Mouse (Mus musculus): ENCODE results near the gene Ints1. TPM values are rescaled to one million over a fixed set of nuclear protein-coding genes. Genes with fewer than 3 reads are reported as not detected.

Ints1 gene
- 37.2 and 37.6 TPM in 2 replicates for polyA plus RNA-seq (2014; fragmentation: Nextera tagmentation; extraction: Ambion mirVana)

DNA sequence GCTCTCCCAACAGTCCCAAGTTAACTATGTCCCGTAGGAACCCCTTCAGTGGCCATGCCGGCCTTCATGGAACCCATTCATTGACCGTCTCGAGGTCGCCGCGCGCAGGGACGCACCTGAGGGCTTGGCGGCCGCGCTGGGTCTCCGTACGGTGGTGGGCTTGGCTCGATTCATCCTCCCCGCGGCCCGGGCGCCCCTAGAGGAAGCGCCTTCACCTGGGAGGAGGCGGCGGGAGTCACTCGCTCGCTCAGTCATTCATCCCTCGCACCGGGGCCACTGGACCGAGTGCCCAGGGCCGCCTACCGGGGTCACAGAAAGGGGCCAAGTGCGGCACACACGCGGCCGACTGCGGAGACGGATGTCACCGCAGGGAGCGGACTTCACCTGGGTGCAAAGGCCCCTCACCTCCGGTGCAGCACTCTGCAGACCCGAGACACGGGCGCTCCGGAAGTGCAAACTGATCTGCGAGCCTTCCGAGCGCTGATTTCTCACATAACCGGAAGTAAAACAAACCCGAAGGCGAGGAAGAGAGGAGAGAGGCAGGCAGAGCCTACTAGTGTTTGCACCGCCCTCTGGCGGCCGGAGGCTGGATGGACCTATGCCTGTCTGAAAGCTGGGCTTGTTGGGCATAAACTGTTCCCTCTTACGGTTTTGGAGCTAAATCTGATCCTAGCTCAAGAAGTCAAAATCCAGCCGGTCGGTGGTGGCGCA lies at the start of gene Ints1:
Ints1 (minus strand) TSS at position 459 of the 711 bp plus-strand sequence.
- H3K27ac ChIP-seq, result no peak within 1 kb of the TSS
- ATAC-seq (ENCODE audit: low FRiP score) (peak; percentile 91), DNase-seq (ENCODE audit: low spot score) (peak; percentile 99)
- under 1% methylated on average over 54 of the region's 55 CpGs for WGBS
- H3K4me3 ChIP-seq (replicated peaks; ENCODE audit: low read length), result peak within 1 kb of the TSS; percentile 99
- H3K4me1 ChIP-seq (replicated peaks; ENCODE audit: control insufficient read depth, insufficient read depth, low read length), result peaks cover 7% of the 10 kb centered on the region
- H3K9ac ChIP-seq, result peak within 1 kb of the TSS; percentile 91
- H3K36me3 ChIP-seq (replicated peaks; ENCODE audit: control insufficient read depth, insufficient read depth), result peaks cover 33% of the 10 kb centered on the region
- H3K9me3 ChIP-seq (ENCODE audit: control insufficient read depth, low read length), result no peaks in the 10 kb centered on the region
- H3K27me3 ChIP-seq (ENCODE audit: control insufficient read depth, insufficient read depth, low read length), result no peaks in the 10 kb centered on the region
- peak within 1 kb of the TSS; percentile 70 for H3K4me2 ChIP-seq (replicated peaks)

DNA sequence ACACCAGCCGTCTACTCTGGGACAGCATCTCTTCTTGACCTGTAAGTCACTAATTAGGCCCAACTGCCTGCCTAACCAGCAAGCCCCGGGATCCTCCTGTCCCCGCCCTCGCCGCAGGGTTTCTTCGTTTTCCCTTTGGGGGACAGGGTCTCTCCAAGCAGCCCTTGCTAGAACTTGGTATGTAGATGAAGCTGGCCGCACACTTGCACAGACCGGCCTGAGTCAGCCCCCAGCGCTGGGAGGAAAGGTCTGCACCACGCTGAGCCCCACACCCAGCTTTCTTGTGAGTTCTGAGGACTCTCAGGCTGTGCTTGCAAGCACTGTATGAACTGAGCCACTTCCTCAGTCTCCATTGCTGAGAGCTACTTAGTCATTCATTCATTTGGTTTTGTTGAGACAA lies 49.1 kb upstream of the Ints1 start:
- ATAC-seq (ENCODE audit: low FRiP score), result no peak
- Histone ChIP-seq H3K4me2 (replicated peaks) (no peak overlapping the region), H3K27me3 (ENCODE audit: control insufficient read depth, insufficient read depth, low read length) (no peaks in the 10 kb centered on the region), H3K9me3 (ENCODE audit: control insufficient read depth, low read length) (no peaks in the 10 kb centered on the region), H3K36me3 (replicated peaks; ENCODE audit: control insufficient read depth, insufficient read depth) (peaks cover 27% of the 10 kb centered on the region), H3K27ac (no peak overlapping the region), H3K4me1 (replicated peaks; ENCODE audit: control insufficient read depth, insufficient read depth, low read length) (peaks cover 14% of the 10 kb centered on the region), H3K9ac (no peak overlapping the region), H3K4me3 (replicated peaks; ENCODE audit: low read length) (no peak overlapping the region)
- DNase-seq (ENCODE audit: low spot score), result no peak
- 91% methylated on average over 10 of the region's 10 CpGs for WGBS

DNA sequence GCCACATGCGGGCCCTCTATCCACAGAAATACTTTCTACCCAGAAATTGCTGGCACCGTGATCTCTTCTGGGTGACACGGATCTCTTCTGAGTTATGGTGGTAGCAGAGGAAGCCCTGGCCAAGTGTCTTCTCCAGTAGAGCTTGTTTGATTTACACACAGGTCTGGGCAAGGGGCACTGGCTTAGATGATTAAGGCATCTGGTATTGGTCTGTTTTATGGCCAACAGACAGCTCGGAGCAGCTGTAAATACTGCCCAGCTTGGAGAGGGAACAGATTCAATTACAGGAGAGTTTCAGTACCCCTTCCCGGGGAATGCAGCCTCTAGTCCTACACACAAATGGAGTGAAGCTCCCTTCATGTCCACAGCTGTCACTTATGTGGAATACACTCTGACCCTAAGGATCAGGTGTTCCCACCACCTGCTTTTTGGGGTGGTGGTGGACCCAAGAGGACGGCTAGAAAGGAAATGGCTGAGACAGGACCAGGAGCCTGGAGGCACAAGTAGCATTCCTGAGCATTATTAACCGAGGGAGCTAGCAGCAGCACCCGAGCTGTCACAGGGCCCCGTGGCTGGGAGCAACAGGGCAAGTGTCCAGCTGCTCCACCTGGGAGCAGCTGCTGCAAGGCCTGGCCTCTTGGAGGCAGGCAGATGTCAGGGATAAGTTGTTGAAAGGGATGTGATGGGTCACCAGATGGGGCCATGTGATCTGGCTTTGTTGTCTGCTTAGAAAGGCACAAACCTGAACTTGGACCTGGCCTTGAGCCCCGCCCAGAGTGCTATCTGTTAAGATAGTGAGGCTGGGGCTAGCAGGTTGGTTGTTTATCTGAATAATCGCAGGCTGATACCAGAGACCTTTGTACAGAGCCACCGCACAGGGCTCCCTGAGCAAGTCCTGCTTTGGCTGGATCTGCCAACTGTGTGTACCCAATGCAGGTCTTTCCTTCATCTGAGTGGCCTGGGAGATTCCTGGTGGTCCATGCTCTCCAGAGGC lies 46.3 kb upstream of the Ints1 start:
- Histone ChIP-seq H3K9ac (no peak overlapping the region), H3K9me3 (ENCODE audit: control insufficient read depth, low read length) (no peaks in the 10 kb centered on the region), H3K4me2 (replicated peaks) (no peak overlapping the region), H3K4me3 (replicated peaks; ENCODE audit: low read length) (no peak overlapping the region), H3K27me3 (ENCODE audit: control insufficient read depth, insufficient read depth, low read length) (no peaks in the 10 kb centered on the region), H3K27ac (no peak overlapping the region), H3K36me3 (replicated peaks; ENCODE audit: control insufficient read depth, insufficient read depth) (peaks cover 27% of the 10 kb centered on the region), H3K4me1 (replicated peaks; ENCODE audit: control insufficient read depth, insufficient read depth, low read length) (peaks cover 14% of the 10 kb centered on the region)
- ATAC-seq (ENCODE audit: low FRiP score) (no peak), DNase-seq (ENCODE audit: low spot score) (no peak)
- WGBS, result 78% methylated on average over 12 of the region's 12 CpGs

DNA sequence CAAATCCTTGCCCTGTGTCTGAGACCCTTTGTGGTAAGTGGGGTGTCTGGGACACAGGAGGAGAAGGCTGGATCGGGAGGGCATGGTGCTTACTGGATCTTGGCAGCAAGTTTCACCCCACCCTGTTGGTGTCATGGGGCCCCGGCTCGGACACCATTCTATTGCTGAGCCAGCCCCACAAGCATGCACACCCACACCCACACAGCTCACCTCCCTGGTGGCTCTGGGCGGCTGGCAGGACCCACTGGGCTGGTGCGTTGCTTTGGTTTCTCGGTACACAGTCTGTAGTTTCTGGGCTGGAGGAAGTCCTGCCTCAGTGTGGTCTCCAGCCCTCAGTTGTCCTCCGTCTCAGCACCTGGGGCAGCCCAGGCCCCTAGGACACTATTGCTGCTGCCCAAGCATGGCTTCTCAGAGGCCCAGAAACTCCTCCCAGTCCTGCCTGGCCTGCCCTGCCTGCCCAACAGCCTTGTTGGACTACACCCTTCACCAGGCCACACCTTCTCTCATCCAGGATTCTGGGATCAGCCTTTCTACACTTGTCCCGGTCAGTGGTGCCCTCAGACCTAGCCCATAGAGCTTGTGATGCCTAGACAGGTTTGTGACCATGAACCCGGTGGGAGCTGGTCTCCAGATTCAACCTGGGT lies 44.2 kb upstream of the Ints1 start, which contains the start of gene Tmem184a:
Tmem184a (minus strand) TSS at position 380 of the 644 bp plus-strand sequence.
- no peak for ATAC-seq (ENCODE audit: low FRiP score)
- Histone ChIP-seq H3K27me3 (ENCODE audit: control insufficient read depth, insufficient read depth, low read length) (no peaks in the 10 kb centered on the region; the same call in 1 of the 2 replicates), H3K9ac (no peak within 1 kb of the TSS), H3K4me1 (replicated peaks; ENCODE audit: control insufficient read depth, insufficient read depth, low read length) (peaks cover under 1% of the 10 kb centered on the region; the same call in 1 of the 2 replicates), H3K27ac (no peak within 1 kb of the TSS), H3K36me3 (replicated peaks; ENCODE audit: control insufficient read depth, insufficient read depth) (peaks cover 27% of the 10 kb centered on the region), H3K4me3 (replicated peaks; ENCODE audit: low read length) (no peak within 1 kb of the TSS), H3K9me3 (ENCODE audit: control insufficient read depth, low read length) (no peaks in the 10 kb centered on the region), H3K4me2 (replicated peaks) (no peak within 1 kb of the TSS)
- DNase-seq (ENCODE audit: low spot score), result no peak
- WGBS, result 93% methylated on average over 9 of the region's 9 CpGs

GRCm38 (mm10) chr5:139818801-139819200 lies 43.3 kb upstream of the Ints1 start:
- H3K4me1 ChIP-seq (replicated peaks; ENCODE audit: control insufficient read depth, insufficient read depth, low read length), result no peaks in the 10 kb centered on the region
- no peak overlapping the region for H3K4me2 ChIP-seq (replicated peaks)
- WGBS, result 57% methylated on average over 4 of the region's 4 CpGs
- no peak overlapping the region for H3K4me3 ChIP-seq (replicated peaks; ENCODE audit: low read length)
- no peak overlapping the region for H3K9ac ChIP-seq
- H3K36me3 ChIP-seq (replicated peaks; ENCODE audit: control insufficient read depth, insufficient read depth), result peaks cover 27% of the 10 kb centered on the region
- ATAC-seq (ENCODE audit: low FRiP score) (no peak), DNase-seq (ENCODE audit: low spot score) (peak; percentile 51)
- H3K9me3 ChIP-seq (ENCODE audit: control insufficient read depth, low read length), result no peaks in the 10 kb centered on the region
- H3K27me3 ChIP-seq (ENCODE audit: control insufficient read depth, insufficient read depth, low read length), result peaks cover 6% of the 10 kb centered on the region; the same call in 1 of the 2 replicates
- no peak overlapping the region for H3K27ac ChIP-seq

DNA sequence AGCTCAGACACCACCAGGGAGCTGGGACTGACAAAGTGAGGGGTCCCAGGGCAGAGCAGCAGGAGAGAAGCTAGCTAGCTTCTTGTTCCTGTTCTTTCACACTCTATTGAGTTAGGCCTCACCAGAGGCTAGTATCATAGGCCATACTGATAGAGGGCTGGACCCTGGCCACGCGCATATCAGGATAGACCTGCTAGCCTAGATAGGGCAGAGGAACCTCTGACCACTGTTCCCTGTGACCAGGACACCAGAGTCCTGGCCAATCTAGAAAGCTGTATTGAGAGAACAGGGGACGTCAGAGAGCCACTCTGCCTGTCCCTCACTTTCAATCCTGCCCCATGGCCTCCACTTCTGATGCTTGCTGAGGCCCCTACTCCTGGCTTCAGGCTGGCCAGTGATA lies 42.6 kb upstream of the Ints1 start:
- ATAC-seq (ENCODE audit: low FRiP score) (no peak), DNase-seq (ENCODE audit: low spot score) (no peak)
- Histone ChIP-seq H3K4me3 (replicated peaks; ENCODE audit: low read length) (no peak overlapping the region), H3K36me3 (replicated peaks; ENCODE audit: control insufficient read depth, insufficient read depth) (peaks cover 19% of the 10 kb centered on the region), H3K4me1 (replicated peaks; ENCODE audit: control insufficient read depth, insufficient read depth, low read length) (no peaks in the 10 kb centered on the region), H3K27me3 (ENCODE audit: control insufficient read depth, insufficient read depth, low read length) (peaks cover 9% of the 10 kb centered on the region; the same call in 1 of the 2 replicates), H3K9ac (no peak overlapping the region), H3K27ac (no peak overlapping the region), H3K4me2 (replicated peaks) (no peak overlapping the region), H3K9me3 (ENCODE audit: control insufficient read depth, low read length) (no peaks in the 10 kb centered on the region)
- WGBS, result 81% methylated on average over 3 of the region's 3 CpGs

DNA sequence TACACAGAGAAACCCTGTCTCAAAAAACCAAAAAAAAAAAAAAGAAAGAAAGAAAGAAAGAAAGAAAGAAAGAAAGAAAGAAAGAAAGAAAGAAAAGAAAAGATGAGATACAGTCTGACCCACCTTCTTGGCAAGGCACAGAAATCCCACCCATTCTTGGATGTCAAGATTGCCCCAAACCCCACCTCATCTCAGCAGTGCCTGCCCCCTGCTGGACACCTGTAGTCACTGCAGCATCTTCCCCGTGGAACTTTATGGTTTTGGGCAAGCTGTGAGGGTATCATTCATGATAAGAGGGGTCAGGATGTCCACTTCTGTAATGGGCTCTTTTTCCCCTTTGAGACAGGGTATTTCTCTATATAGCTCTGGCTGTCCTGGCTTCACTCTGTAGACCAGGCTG lies 41.8 kb upstream of the Ints1 start:
- H3K9ac ChIP-seq, result no peak overlapping the region
- H3K9me3 ChIP-seq (ENCODE audit: control insufficient read depth, low read length), result no peaks in the 10 kb centered on the region
- peaks cover 11% of the 10 kb centered on the region for H3K36me3 ChIP-seq (replicated peaks; ENCODE audit: control insufficient read depth, insufficient read depth)
- 3% methylated on average over 1 of the region's 1 CpGs for WGBS
- H3K27ac ChIP-seq, result no peak overlapping the region
- H3K4me2 ChIP-seq (replicated peaks), result no peak overlapping the region
- ATAC-seq (ENCODE audit: low FRiP score) (no peak), DNase-seq (ENCODE audit: low spot score) (no peak)
- H3K27me3 ChIP-seq (ENCODE audit: control insufficient read depth, insufficient read depth, low read length), result peaks cover 9% of the 10 kb centered on the region; the same call in 1 of the 2 replicates
- no peak overlapping the region for H3K4me3 ChIP-seq (replicated peaks; ENCODE audit: low read length)
- no peaks in the 10 kb centered on the region for H3K4me1 ChIP-seq (replicated peaks; ENCODE audit: control insufficient read depth, insufficient read depth, low read length)

GRCm38 (mm10) chr5:139816445-139816844 lies 41.0 kb upstream of the Ints1 start:
- no peaks in the 10 kb centered on the region for H3K9me3 ChIP-seq (ENCODE audit: control insufficient read depth, low read length)
- ATAC-seq (ENCODE audit: low FRiP score), result no peak
- no peak for DNase-seq (ENCODE audit: low spot score)
- H3K36me3 ChIP-seq (replicated peaks; ENCODE audit: control insufficient read depth, insufficient read depth), result peaks cover 3% of the 10 kb centered on the region
- H3K9ac ChIP-seq, result no peak overlapping the region
- H3K4me1 ChIP-seq (replicated peaks; ENCODE audit: control insufficient read depth, insufficient read depth, low read length), result no peaks in the 10 kb centered on the region
- no peak overlapping the region for H3K27ac ChIP-seq
- no peak overlapping the region for H3K4me2 ChIP-seq (replicated peaks)
- H3K4me3 ChIP-seq (replicated peaks; ENCODE audit: low read length), result no peak overlapping the region
- H3K27me3 ChIP-seq (ENCODE audit: control insufficient read depth, insufficient read depth, low read length), result peaks cover 9% of the 10 kb centered on the region; the same call in 1 of the 2 replicates

DNA sequence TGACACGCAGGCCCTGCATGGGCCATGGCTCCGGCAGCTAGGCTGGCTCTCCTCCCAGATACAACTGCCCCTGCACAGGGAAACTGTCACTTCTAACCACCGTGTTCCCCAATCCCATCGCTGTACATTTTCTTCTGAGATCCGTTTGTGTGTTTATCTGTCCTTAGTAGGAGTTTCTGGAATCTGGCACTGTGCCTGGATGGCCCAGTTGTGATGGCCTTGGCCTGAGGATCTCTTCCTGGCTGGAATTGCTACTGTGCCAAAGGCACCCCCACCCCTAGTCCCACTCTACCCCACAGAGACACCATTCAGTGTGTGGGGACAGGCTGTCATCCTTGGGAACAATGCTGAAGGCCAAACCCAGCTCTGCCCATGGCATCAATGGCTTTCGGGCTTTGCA lies 40.5 kb upstream of the Ints1 start:
- no peaks in the 10 kb centered on the region for H3K4me1 ChIP-seq (replicated peaks; ENCODE audit: control insufficient read depth, insufficient read depth, low read length)
- peaks cover 9% of the 10 kb centered on the region; the same call in 1 of the 2 replicates for H3K27me3 ChIP-seq (ENCODE audit: control insufficient read depth, insufficient read depth, low read length)
- no peaks in the 10 kb centered on the region; the same call in 1 of the 2 replicates for H3K36me3 ChIP-seq (replicated peaks; ENCODE audit: control insufficient read depth, insufficient read depth)
- no peak overlapping the region for H3K4me3 ChIP-seq (replicated peaks; ENCODE audit: low read length)
- no peak overlapping the region for H3K9ac ChIP-seq
- no peak overlapping the region for H3K4me2 ChIP-seq (replicated peaks)
- DNase-seq (ENCODE audit: low spot score) (no peak), ATAC-seq (ENCODE audit: low FRiP score) (no peak)
- no peaks in the 10 kb centered on the region for H3K9me3 ChIP-seq (ENCODE audit: control insufficient read depth, low read length)
- H3K27ac ChIP-seq, result no peak overlapping the region
- 74% methylated on average over 6 of the region's 6 CpGs for whole genome bisulfite sequencing
